Mouse (Mus musculus): ENCODE results near the gene Nptx1.
A peak's percentile ranks its signal among the peaks of the same experiment; 100 is the strongest.

Gene Nptx1

GRCm38 (mm10) chr11:119490861-119491689, 56.5 kb downstream of the Nptx1 start, which contains the start of gene Endov:
Gene Endov (plus strand): TSS chr11:119491347.
- DNase-seq = peak; percentile 96 to 97
